Mouse (Mus musculus): Measurements from ENCODE around the gene Akr7a5. TPM values are rescaled to one million over a fixed set of nuclear protein-coding genes. Genes with fewer than 3 reads are reported as not detected.

The Akr7a5 gene
- total RNA-seq, 2 experiments from 2014 or later: 0.43 TPM; not detected in 1

GRCm38 (mm10) chr4:139345416-139346019, 35.0 kb downstream of the Akr7a5 start:
- ATAC-seq (replicated peaks; ENCODE audit: low FRiP score, poor library complexity, severe bottlenecking): 0 out of 2 replicates have a peak, but pooled peaks have one; percentile 52

- peak; percentile 97 for ATAC-seq (replicated peaks; ENCODE audit: low FRiP score, poor library complexity, severe bottlenecking)
Measured at GRCm38 (mm10) chr4:139351931-139352711, 41.6 kb downstream of the Akr7a5 start, which contains the start of the genes Mrto4, Emc1 and Ubr4. Gene Mrto4, minus strand, starts transcription at chr4:139352576. Gene Emc1, plus strand, starts transcription at chr4:139352587. Gene Ubr4, plus strand, starts transcription at chr4:139352609.

GRCm38 (mm10) chr4:139352832-139353231, 42.3 kb downstream of the Akr7a5 start:
- peak; percentile 50 for ATAC-seq (replicated peaks; ENCODE audit: low FRiP score, poor library complexity, severe bottlenecking)

GRCm38 (mm10) chr4:139357211-139357610, 46.7 kb downstream of the Akr7a5 start:
- ATAC-seq (replicated peaks; ENCODE audit: low FRiP score, poor library complexity, severe bottlenecking): no peak

GRCm38 (mm10) chr4:139360761-139361548, 50.4 kb downstream of the Akr7a5 start:
- peak; percentile 62 for ATAC-seq (replicated peaks; ENCODE audit: low FRiP score, poor library complexity, severe bottlenecking)

- no peak for ATAC-seq (replicated peaks; ENCODE audit: low FRiP score, poor library complexity, severe bottlenecking)
Measured at GRCm38 (mm10) chr4:139367336-139367735, 56.8 kb downstream of the Akr7a5 start.

Other genes starting within 250 kb of the Akr7a5 start
- gene Htr6, start 235.2 kb upstream of the Akr7a5 start, total RNA-seq (2015; ENCODE audit: low replicate concordance): not detected in 2 replicates
- not detected in 2 replicates for gene Htr6, start 235.2 kb upstream of the Akr7a5 start, total RNA-seq (2017; ENCODE audit: low replicate concordance)
- not detected in 2 replicates for gene Nbl1, start 217.8 kb upstream of the Akr7a5 start, total RNA-seq (2015; ENCODE audit: low replicate concordance)
- not detected in 2 replicates for gene Nbl1, start 217.8 kb upstream of the Akr7a5 start, total RNA-seq (2017; ENCODE audit: low replicate concordance)
- 103 and 127 TPM in 2 replicates for gene Minos1, start 179.6 kb upstream of the Akr7a5 start, total RNA-seq (2015; ENCODE audit: low replicate concordance)
- gene Minos1, start 179.6 kb upstream of the Akr7a5 start, total RNA-seq (2017; ENCODE audit: low replicate concordance): 36.6 and 91.7 TPM in 2 replicates
- 128 and 139 TPM in 2 replicates for gene Capzb, start 117.8 kb upstream of the Akr7a5 start, total RNA-seq (2015; ENCODE audit: low replicate concordance)
- 29.7 and 37.6 TPM in 2 replicates for gene Capzb, start 117.8 kb upstream of the Akr7a5 start, total RNA-seq (2017; ENCODE audit: low replicate concordance)
- 1.5 TPM in 1 of 2 replicates, not detected in the other for gene Pqlc2, start within 50 bp of the Akr7a5 start, total RNA-seq (2015; ENCODE audit: low replicate concordance)
- gene Pqlc2, start within 50 bp of the Akr7a5 start, total RNA-seq (2017; ENCODE audit: low replicate concordance): 3.5 TPM in 1 of 2 replicates, not detected in the other
- 27.6 and 29.2 TPM in 2 replicates for gene Mrto4, start 41.8 kb downstream of the Akr7a5 start, total RNA-seq (2015; ENCODE audit: low replicate concordance)
- 11.8 and 14.5 TPM in 2 replicates for gene Mrto4, start 41.8 kb downstream of the Akr7a5 start, total RNA-seq (2017; ENCODE audit: low replicate concordance)
- gene Emc1, start 41.8 kb downstream of the Akr7a5 start, total RNA-seq (2015; ENCODE audit: low replicate concordance): 3.3 and 8.2 TPM in 2 replicates
- 14.8 and 26.1 TPM in 2 replicates for gene Emc1, start 41.8 kb downstream of the Akr7a5 start, total RNA-seq (2017; ENCODE audit: low replicate concordance)
- 165 and 179 TPM in 2 replicates for gene Ubr4, start 41.9 kb downstream of the Akr7a5 start, total RNA-seq (2015; ENCODE audit: low replicate concordance)
- 158 and 168 TPM in 2 replicates for gene Ubr4, start 41.9 kb downstream of the Akr7a5 start, total RNA-seq (2017; ENCODE audit: low replicate concordance)
- gene Iffo2, start 219.8 kb downstream of the Akr7a5 start, total RNA-seq (2015; ENCODE audit: low replicate concordance): not detected in 2 replicates
- gene Iffo2, start 219.8 kb downstream of the Akr7a5 start, total RNA-seq (2017; ENCODE audit: low replicate concordance): 0.14 and 1.9 TPM in 2 replicates